Mouse (Mus musculus) granulocyte monocyte progenitor cell, adult 5-6 weeks (primary cell): ENCODE results near the gene Drap1. TPM values are rescaled to one million over a fixed set of nuclear protein-coding genes. Genes with fewer than 3 reads are reported as not detected.
"Not testable (repeated sequence)": the region's sequence is repeated elsewhere in the genome, so short reads cannot be mapped to it uniquely, and the experiment has no call there.

ENCODE experiments used
- ATAC-seq: replicated peaks from 2 replicates; pipeline ENCODE4 v1.8.0; 2016; ENCODE audit warnings: mild to moderate bottlenecking, moderate TSS enrichment, inconsistent platforms; ENCODE audit not compliant: poor library complexity, severe bottlenecking
- total RNA-seq, 2 experiments: library from RNA; stranded (forward) in 1 of 2; stranded (reverse) in 1 of 2; fragments of 200-712, 200-1000 nt in 1 of 2; fragments of >200 nt in 1 of 2; fragmentation: Nextera tagmentation in 1 of 2; gene quantifications; 2 replicates each; pipeline ENCODE4 v1.2.3; 2014 to 2017

Drap1 gene
- total RNA-seq, 2 experiments from 2014 or later, result 145 to 160 TPM

DNA sequence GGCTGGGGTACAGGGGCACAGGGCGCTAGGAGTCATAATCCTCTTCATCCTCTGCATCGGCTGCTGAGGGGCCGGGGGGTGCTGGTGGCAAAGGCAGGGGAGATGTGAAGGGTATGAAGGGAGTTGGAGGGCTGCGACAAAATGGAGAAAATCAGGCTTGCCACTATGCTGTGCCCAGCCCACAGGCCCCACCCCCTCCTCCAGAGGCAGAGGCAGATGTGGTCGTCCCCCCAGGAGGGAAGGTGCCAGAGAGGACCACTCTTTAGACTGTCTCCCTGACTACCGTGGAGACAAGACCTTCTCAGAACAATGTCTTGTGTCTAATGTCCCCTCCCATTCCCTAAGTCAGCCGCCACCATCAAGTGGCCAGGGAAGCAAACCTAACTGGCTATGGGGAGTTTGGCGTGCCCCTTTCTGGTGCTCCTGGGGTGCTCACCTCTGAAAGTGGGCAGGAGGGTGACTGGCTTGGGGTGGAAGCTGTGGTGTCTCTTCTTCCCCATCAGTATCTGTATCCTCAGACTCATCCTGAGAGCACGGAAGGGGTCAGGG is 1.8 kb downstream of the Drap1 start:
- ATAC-seq, result no peak

DNA sequence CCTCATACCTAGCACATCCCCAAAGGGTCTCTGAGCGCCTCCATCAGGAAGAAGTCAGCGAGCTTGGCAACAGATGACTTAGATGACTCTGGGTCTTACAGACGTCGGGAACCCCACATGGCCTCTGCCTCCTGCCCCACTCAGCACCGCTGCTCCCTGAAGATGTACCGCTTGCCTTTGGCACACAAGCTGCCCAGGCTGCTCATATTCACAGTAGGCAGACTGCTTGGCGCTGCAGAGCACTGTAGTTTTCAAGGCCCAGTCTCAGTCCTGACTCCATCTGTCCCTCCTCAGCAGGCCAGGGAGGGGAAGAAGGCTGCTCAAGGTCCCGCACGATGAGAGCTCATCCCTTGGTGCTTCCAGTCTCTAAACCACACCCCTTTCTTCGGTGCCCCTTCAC is 2.5 kb downstream of the Drap1 start:
- no peak for ATAC-seq

DNA sequence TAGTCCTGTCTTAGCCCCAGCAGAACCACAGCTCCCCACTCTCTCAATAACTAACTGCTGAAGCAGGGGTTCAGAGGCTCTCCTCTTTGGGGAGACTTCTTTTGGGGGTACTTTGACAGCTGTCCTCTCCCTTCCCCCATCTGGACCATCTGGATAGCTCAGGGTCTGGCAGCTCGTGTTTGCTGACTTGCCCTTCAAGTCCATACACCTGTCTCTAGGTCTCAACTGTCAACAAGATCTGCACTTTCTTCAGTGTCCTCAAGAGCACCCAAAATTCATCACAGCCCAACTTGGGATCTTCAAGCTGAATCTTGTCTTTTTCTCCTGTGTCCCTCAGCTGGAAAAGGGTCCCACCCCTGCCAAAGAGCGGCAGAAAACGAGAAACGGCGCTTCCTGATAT is 3.0 kb downstream of the Drap1 start:
- ATAC-seq, result no peak

DNA sequence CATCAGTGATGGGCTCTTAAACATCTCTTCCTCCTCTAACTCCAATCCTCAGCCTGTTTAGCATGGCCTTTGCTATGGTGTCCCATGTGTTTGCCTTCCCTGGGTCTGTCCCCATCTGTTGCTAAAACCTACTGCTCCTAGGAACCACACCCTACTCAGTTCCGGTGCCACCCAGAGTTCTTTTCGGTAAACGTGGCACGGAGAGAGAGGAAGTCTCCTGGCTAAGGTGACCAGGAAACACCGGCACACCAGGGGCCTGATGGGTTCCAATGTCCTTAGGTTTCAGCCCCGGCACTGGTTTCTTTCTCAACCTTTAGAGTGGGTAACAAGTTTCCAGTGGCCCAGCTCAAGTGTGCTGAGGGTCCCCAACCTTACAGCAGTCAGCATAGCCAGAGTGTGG is 4.2 kb downstream of the Drap1 start:
- ATAC-seq, result no peak

DNA sequence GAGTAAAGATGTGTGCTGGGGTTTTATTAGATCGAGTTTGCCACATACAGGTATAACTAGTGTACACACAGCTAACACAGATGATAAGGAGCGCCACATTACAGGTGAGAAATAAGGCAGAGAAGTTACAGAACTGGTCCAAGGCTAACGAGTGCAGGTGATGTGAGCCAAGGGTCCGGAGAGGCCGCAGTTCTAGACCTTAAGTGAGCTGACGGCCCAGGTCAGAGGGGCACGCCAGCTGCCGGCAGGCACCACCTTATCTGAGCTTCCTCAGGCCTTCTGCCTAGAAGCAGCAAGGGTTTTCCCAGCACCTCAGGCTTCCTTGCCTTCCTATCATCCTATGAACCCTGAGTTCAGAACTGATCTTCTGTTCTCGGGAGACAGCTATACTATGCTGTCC is 5.1 kb downstream of the Drap1 start:
- no peak for ATAC-seq

DNA sequence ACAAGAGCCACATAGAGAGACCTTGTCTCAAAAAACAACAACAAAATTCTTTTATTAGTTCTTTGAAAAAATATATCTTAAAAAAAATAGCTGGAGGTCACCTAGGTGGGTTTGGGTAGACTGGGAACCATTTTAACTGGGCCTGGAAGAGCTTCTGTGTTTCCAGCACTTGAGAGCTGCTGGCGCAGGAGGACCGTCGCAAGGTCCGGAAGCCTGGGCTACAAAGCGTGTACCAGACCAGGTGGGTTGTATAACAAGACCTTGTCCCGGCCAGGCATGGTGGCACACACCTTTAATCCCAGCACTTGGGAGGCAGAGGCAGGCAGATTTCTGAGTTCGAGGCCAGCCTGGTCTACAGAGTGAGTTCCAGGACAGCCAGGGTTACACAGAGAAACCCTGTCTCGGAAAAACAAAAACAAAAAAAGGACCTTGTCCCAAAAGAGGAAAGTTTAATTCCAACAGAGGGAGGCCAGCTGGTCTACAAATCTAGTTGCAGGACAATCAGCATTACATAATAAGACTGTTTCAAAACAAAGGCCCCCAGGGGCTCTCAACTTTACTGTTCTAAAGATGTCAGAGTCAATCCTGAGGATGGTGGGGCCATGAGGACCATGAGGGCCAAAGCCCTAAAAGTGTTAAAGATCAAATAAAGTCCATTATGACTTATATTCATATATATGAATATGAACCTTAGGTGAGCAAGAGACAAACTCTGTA is 5.9 kb downstream of the Drap1 start:
- ATAC-seq, result no peak

DNA sequence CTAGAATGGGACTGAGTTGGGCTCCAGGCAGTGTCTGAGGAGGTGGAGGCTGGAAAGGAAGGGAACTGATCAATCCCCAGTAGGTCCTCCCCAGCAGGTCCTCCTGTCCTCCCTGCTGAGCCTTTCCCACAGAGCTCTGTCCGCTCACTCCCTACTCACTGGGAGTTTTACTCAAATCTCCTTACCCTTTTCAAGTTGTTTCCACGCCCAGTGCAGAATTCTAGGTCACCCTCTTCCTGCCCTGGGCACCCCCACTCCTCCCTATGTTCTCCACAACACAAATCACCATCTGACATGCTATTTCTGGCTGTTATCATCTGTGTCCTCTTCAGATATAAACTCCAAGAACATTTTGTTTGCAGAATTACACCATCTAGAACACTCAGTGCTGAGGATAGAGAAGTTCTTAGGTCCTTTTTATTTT is 10.2 kb downstream of the Drap1 start:
- ATAC-seq, result no peak

DNA sequence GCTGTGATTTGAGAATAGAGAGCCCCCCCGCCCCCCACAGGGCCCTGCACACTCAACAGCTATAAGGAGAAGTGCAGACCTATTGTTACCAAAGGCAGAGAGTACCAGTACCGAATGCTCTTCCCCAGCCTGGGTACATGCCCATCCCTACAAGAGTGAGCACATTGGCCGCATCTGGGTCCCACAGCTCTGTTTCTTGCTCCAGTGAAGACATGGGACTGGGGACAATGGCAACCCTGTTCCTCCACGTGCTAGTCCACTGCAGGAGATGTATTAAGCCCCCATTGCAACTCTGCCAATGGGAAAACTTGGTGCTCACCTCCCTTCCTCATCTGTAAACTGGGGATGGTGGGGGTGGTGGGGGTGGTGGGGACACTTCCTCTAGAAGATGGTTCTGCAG is 10.9 kb downstream of the Drap1 start:
- ATAC-seq, result no peak

DNA sequence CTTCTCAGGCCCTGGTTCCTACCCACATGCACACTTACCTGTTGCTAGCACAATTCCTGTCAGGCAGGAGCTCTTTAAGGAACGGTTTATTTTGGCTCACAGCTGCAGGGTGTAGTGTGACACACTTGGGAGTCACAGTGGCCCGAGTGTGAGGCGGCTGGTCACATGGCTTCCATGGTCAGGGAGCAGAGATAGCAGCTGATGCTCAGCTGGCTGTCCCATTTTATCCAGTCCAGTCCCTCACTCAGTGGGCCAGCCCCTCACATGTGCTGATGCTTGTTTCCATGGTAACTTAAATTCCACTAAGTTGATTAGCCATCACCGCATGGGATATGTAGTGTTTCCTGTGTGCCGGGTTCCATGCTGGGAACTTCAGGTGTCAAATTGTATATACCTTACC is 12.8 kb downstream of the Drap1 start:
- ATAC-seq, result no peak

DNA sequence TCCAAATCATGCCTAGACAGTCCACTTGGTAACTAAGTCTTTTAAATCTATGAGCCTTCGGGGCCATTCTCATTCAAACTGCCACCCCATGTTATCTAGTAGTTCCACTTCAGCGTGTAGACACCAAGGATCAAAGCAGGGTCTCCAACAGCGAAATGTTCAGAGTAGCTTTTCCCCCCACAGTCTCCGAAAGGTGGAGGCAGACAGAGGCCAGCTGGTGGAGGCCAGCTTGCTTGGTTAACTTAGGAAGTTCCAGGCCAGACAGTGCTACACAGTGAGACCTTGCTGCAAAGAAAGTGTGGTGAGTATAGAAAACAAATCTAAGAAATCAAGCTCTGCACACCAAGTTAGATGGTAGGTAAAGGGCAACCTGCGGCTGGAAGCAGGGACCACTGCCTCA is 14.1 kb downstream of the Drap1 start:
- no peak for ATAC-seq

DNA sequence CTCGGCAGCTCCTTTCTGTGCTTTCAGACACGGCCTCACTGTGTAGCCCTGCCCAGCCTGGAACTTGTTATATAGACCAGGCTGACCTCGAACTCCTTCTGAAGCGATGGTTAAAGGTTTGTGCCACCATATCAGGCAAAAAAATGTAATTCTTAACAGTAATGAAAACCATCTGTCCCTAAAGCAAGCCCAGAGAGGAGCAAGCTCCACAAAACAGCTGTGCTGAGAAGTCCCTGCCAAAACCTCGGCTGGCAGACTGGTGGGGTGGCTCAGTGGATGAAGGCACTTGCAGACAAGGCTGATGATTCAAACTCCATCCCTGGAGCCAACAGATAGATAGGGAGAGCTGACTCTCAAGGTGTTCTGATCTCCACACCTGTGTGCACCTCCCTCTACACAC is 15.7 kb downstream of the Drap1 start:
- ATAC-seq, result no peak

DNA sequence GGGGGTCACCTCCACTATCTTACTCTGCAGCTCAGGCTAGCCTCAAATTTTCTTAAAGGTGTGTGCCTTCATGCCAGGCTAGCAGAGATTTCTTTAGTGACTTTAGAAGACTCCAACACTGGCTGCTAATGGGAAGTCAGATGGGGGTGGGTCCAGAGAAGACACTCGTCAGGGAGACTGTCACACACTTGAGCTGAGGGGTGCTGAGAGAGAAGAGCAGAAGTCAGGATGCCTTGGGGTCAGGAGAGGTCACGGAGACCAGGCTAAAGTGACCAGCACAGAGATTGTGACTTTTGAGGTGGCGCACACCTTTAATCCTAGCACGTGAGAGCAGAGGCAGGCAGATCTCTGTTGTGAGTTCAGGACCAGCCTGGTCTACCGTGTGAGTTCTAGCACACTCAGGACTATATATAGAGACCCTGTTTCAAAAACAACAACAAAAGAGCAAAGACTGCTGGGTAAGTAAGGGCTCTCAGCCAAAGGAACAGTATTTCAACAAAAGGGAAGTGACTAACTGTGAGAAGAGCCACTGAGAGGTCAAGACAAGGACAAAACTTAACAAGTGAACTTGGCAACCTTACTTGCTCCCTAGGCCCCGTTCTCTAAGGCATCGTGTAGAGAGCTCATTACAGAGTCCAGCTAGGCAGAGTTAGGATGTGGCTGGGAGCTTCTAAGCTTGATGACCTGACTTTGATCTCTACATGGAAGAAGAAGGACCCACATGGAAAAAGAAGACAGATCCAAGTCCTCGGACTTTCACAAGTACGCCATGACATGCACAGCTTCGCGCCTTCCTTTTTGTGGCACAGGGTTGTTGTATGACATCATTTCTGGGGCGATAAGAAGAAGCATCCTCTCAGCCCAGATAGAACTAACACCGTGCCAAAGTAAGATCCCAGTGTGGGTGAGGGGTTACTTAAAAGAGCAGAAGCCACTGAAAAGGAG is 16.4 kb downstream of the Drap1 start:
- ATAC-seq, result peak; percentile 49

DNA sequence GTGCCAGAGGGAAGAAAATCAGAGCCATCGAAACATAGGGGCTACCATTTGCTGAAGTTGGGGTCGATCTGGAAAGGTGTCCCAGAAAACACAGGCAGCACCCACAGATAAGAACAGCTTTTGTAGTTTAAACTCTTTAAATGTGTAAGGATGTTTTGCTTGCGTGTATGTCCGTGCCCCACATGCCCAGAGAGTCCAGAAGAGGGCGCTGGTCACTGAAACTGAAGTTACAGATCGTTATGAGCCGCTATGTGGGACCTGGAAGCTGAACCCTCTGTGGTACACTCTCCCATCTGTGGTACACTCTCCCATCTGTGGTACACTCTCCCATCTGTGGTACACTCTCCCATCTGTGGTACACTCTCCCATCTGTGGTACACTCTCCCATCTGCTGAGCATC is 17.6 kb downstream of the Drap1 start:
- ATAC-seq, result peak; percentile 47; the same call in 1 of the 2 replicates

DNA sequence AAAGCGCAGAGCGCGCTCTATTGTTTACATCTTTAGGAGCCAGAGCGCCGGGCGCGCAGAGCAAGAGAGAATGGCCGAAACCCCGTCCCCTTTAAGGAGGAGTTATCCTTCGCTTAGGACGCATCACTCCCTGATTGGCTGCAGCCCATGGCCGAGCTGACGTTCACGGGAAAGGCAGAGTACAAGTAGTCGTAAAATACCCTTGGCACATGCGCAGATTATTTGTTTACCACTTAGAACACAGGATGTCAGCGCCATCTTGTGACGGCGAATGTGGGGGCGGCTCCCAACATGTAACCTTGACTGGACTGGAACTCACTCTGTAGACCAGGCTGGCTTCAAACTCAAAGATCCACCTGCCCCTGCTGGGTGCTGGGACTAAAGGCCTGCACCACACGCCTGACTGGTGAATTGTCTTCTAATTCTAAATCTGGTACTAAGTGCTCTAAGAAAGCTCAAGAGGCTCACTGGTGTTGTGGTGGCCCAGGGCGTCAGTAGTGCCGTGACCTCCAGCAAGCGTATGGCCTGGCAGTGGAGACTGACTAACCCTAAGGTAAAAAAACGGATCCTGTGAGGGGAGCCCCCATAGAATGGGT is 18.1 kb downstream of the Drap1 start:
- ATAC-seq, result peak; percentile 40

DNA sequence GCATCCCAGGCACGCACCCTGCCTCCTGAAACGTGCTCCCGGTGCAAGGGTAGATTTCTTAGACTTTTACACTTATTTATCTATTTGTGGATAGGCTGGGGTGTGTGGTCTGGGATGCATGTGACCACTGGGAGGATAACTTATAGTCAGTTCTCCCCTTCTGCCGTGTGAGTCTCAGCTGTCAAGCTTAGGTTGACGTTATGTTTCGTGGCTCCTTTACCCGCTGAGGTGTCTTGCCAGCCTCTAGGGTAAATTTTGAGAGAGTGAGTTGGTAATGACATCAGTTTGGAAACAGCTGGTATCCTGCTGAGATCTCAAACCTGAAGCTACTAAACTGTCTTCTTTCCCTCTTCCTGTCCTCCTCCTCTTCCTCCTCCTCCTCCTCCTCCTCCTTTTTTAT is 18.9 kb downstream of the Drap1 start:
- ATAC-seq, result no peak

DNA sequence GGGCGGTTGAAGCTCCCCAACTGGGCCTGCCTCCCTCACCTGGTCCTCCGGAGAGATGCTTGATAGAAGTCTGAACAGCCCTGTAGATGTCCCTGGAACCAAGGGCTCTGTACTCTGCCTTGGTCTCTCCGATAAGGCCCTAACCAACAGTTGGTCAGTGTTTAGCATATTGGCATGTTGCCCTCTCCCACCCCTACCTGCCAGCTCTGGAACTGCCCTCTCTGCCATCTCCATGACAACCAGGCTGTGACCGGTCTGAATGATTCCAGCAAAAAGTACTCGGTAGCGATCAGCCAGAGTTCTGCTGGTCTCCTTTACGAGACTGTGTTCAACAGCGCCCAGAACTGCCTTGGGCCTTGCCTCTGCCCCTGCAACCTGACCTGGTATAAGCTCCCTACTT is 22.5 kb downstream of the Drap1 start, which contains the start of gene Tsga10ip:
TSS of gene Tsga10ip (minus strand) at position 234 of the 400 bp plus-strand sequence.
- ATAC-seq, result no peak

DNA sequence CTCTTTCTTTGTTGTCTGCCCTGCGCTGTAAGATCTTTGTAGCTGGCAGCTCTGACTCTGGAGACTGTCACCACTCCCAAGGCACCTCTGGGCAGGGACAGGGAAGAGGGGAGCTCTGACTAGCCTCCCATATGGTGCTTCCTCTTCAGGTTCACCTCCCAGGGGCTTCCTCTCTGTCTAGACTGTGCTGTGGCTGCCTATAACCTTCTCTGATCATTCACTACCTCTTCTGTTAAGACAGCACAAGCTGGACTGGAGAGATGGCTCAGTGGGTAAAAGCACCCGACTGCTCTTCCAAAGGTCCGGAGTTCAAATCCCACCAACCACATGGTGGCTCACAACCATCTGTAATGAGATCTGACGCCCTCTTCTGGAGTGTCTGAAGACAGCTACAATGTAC is 23.7 kb downstream of the Drap1 start:
- not testable (repeated sequence) for ATAC-seq

DNA sequence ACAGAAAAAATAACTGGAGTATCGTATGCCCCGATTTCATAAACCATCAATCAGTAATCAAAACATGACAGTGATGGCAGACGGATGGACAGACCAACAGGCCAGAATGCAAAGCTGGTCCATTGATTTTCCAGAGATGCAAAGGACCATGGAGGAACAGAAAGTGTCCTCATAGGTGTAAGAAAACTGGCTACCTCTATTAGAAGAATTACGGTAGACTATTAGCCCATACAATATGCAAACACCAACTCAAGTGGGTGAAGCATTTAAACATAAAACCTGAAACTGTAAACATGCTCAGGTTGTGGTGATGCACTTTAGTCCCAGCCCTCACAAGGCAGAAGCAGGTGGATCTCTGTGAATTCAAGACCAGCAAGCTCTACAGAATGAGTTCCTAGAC is 29.4 kb downstream of the Drap1 start:
- peak; percentile 27; the same call in 1 of the 2 replicates for ATAC-seq

DNA sequence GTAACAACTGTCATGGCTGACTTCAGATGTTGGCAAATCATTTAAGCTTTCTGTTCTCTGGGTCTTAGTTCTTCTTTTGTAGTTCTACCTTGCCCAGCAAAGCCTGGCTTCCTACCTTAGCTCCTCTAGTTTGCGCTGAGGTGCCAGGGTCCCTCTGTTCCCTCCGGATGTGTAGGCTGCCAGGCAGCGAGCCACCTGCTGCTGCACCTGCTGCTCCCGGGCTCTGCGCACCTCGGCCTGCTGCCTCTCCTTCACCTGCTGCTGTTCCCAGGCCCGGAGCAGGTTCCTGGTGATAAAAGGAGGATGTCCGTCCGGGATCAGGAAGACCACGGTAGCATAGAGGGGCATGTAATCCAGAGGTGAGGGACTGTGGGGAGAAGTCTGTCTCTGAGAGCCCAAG is 30.6 kb downstream of the Drap1 start:
- ATAC-seq, result no peak

DNA sequence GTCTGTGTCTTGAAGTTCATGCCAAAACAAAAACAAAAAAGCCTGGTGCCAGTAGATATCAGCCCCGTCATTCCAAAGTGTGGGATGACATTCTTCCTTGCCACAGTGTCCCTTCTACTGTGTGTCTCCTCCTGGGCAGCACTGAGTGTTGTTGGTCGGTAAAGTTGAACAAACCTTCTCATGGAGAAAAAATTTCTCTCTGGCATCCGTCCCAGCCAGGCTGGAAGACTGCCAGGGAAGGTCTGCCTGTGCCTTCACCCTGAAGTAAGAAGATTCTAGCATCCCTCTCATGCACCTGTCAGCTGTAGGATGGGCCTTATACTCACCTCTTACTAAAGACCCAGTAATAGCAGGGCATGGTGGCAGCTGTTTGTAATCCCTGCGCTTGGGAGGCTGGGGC is 31.9 kb downstream of the Drap1 start:
- ATAC-seq, result no peak

DNA sequence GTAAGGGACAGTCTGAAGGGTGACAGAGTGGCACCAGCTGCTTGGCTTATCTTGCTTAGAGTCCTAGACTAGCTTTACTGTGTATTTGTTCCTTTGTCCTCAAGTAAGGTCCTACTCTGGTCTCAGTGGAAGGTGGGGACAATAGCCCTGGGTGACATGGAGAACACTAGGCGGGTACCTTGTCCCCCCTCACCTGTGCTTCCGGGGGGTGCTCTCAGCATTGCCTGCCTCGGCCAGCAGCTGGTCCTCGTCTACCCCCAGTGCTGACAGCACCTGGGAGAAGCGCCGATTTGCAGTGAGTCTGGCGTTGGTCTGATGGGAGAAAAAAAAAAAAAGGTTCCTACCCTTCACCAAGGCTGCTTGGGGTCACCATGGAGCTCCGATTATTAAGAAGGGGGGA is 34.4 kb downstream of the Drap1 start:
- no peak for ATAC-seq
